Mouse (Mus musculus) liver, embryonic 14.5 days (tissue): Measurements from ENCODE around the gene Cdc37l1.

Source experiments
- CTCF ChIP-seq: IDR thresholded peaks from 2 replicates; pipeline ENCODE4 v1.5.1; 2016; ENCODE audit warnings: antibody characterized with exemption, low read depth, control low read depth
- EP300 ChIP-seq: IDR thresholded peaks from 2 replicates; pipeline ENCODE4 v1.6.1; 2016; ENCODE audit warnings: antibody characterized with exemption, low read depth

DNA sequence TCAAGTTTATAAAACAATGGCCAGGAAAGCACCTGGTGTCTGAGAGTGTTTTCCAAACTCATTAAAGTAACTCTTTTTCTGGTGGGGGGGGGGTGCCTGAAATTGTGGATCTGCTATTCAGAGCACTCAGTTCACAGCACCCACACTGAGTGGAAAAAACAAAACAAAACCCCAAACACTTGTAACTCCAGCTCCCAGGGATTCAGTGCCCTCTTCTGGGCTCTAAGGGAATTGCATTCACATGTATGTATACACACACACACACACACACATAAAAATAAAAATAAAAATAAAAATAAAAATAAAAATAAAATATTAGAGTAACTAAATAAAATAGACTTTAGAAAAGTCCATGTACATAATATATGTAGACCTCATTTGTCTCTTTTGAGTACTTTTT, 49.2 kb downstream of the Cdc37l1 start:
- TF ChIP-seq CTCF = no peak
- no peak for TF ChIP-seq EP300
